Mouse (Mus musculus) ES-E14 (cell line): ENCODE measurements at regions not wholly inside any gene's neighbourhood (a gene's known extent, or its start where the extent isn't known, plus 50 kb on each side); places are given as distances from the start of the nearest gene placed in this dataset.

Experiments used
- CHD2 ChIP-seq: IDR thresholded peaks from 2 replicates; pipeline ENCODE4 v1.6.1; 2014; ENCODE audit warnings: mild to moderate bottlenecking, low read depth, low read length, inconsistent platforms
- HCFC1 ChIP-seq: IDR thresholded peaks from 2 replicates; pipeline ENCODE4 v1.6.1; 2012; ENCODE audit warnings: low read length, inconsistent platforms, borderline replicate concordance; ENCODE audit not compliant: insufficient read depth
- MAFK ChIP-seq: IDR thresholded peaks from 2 replicates; pipeline ENCODE4 v1.6.1; 2014; ENCODE audit warnings: mild to moderate bottlenecking, low read depth, low read length, inconsistent platforms; ENCODE audit not compliant: insufficient read depth
- ZC3H11A ChIP-seq: IDR thresholded peaks from 2 replicates; pipeline ENCODE4 v1.6.1; 2012; ENCODE audit warnings: low read depth, mild to moderate bottlenecking, inconsistent platforms, low read length, borderline replicate concordance
- ZNF384 ChIP-seq: IDR thresholded peaks from 2 replicates; pipeline ENCODE4 v1.6.1; 2012; ENCODE audit warnings: low read depth, low read length, inconsistent platforms

DNA sequence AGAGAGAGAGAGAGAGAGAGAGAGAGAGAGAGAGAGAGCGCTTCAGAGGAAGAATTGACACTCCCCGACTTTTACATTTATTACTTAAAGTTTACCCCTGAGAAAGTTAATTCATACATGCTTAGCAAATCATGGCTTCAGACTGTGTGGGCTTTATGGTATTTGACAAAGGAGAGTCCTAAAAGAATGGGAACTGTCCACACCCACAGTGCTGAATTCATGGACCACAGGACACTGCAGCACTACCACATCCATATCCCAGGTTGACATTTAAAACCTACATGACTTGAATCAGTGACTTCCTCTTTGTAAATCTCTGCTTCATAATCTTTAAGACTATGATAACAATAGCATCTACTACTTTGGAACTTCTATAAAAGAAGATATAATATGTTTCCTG, 292.8 kb upstream of the Msl3l2 start:
- TF ChIP-seq MAFK = no peak
- TF ChIP-seq HCFC1 = no peak
- TF ChIP-seq CHD2 = no peak
- TF ChIP-seq ZNF384 = no peak
- no peak for TF ChIP-seq ZC3H11A
